27 mouse cellular contexts compared by ENCODE assay signal in genomic region chr14:103795591-103795990, GRCm38 (mm10). TPM values are rescaled to one million over a fixed set of nuclear protein-coding genes. Genes with fewer than 3 reads are reported as not detected.
DNase-seq lines count a peak whose midpoint lies in the region; ATAC-seq and TF ChIP-seq lines count a peak whose summit lies in the region.
"Had no signal": no experiment of that assay in that cellular context is flagged by ENCODE, and none has a peak within 500 bp of the region (broad histone marks: within the 10 kb centered on the region; RNA-seq: fewer than 3 reads in every experiment).

No protein-coding gene starts in this region.

- H3K27ac ChIP-seq in layer of hippocampus, adult 2 months = peak overlapping the region; percentile 52
- H3K27ac ChIP-seq: forebrain, embryonic 10.5 days; forebrain, embryonic 13.5 days; gastrocnemius, adult 2 months; heart, adult 2 months; heart, embryonic 10.5 days; heart, embryonic 13.5 days; hindbrain, embryonic 12.5 days had no signal

- ATAC-seq in hematopoietic stem cell, adult 5-6 weeks (replicated peaks in 1 of 2; ENCODE audit: insufficient read depth in 1 of 2, low FRiP score in 2 of 2, low TSS enrichment in 1 of 2, low read depth in 1 of 2, poor library complexity in 2 of 2, severe bottlenecking in 2 of 2) = peak; percentile 62 to 81; a peak in 3 of 4 replicates
- peak; percentile 85 for ATAC-seq in neutrophil, adult 5-6 weeks (ENCODE audit: extremely low read depth, insufficient number of reproducible peaks, low FRiP score, poor library complexity, severe bottlenecking)
- ATAC-seq: forebrain, embryonic 13.5 days; forebrain, embryonic 16.5 days; hindbrain, embryonic 16.5 days; inflammation-experienced regulatory T-cells, adult 6 months had no signal

- no peak for DNase-seq in layer of hippocampus, adult 2 months (ENCODE audit: low spot score in 2 of 2)
- no peak for DNase-seq in layer of hippocampus, adult 9-11 months
- peak; percentile 31 for DNase-seq in brain, adult 2 months (ENCODE audit: low read depth, low spot score)
- DNase-seq in right cerebral cortex, postnatal 14 days = no peak
- DNase-seq in urinary bladder, postnatal 4 days (ENCODE audit: low spot score in 2 of 2) = no peak
- DNase-seq in MN1 (ENCODE audit: low spot score) = no peak
- DNase-seq: adrenal gland, adult 2 months; adrenal gland, postnatal 14 days; cerebellum, adult 2 months; cerebellum, postnatal 10 days; cerebellum, postnatal 36 days; gastrocnemius, adult 2 months; gastrocnemius, postnatal 14 days; heart, adult 2 months; heart, postnatal 14 days; heart, postnatal 4 days; kidney, adult 11 months had no signal

- no peak overlapping the region for H3K4me3 ChIP-seq in layer of hippocampus, adult 2 months
- H3K4me3 ChIP-seq: forebrain, embryonic 10.5 days; forebrain, embryonic 13.5 days; gastrocnemius, adult 2 months; heart, adult 2 months; heart, embryonic 10.5 days; heart, embryonic 13.5 days; hindbrain, embryonic 12.5 days had no signal

- TF ChIP-seq CTCF in layer of hippocampus, adult 2 months (conservative IDR thresholded peaks at IDR 0.05) = no peak

RNA-seq across cellular contexts. Expression of gene Ednrb, which starts 48.6 kb away (rescaled TPM):
- 10 to 100 TPM; 35.4 to 39.0 TPM for total RNA-seq in layer of hippocampus, adult 2 months (2021)
- 0.38 and 0.89 TPM in 2 replicates for total RNA-seq in hematopoietic stem cell, adult 5-6 weeks (2017)
- total RNA-seq in neutrophil, adult 5-6 weeks (2017) = not detected in 2 replicates

Comparison
In these comparisons a context has a peak if more than half of its experiments do, and no peak if none do; other contexts are left out.
1. RNA of gene Ednrb, which starts 48.6 kb away (total RNA-seq): 35.4 to 39.0 TPM in layer of hippocampus, adult 2 months; 0.38 to 0.89 TPM in hematopoietic stem cell, adult 5-6 weeks and not detected in neutrophil, adult 5-6 weeks; every median in the first group is over 10 times any median in the second.